Mouse (Mus musculus) forebrain, embryonic 10.5 days (tissue): ENCODE measurements at regions not wholly inside any gene's neighbourhood (a gene's known extent, or its start where the extent isn't known, plus 50 kb on each side); places are given as distances from the start of the nearest gene placed in this dataset.

Source experiments
- DNase-seq: peaks from one replicate; pipeline ENCODE4 v3.0.0-alpha.2; 2017; ENCODE audit warnings: low spot score; ENCODE audit errors: extremely low spot score
- H3K27ac ChIP-seq: fragments of 300-500 bp; sonication (generic); 2 replicates; pipeline ENCODE4 v1.5.1; 2016; ENCODE audit warnings: mild to moderate bottlenecking
- H3K27me3 ChIP-seq: fragments of 300-500 bp; sonication (generic); 2 replicates; pipeline ENCODE4 v1.6.1; 2016; ENCODE audit warnings: mild to moderate bottlenecking; ENCODE audit not compliant: poor library complexity, severe bottlenecking
- H3K36me3 ChIP-seq: fragments of 300-500 bp; sonication (generic); replicated peaks from 2 replicates; pipeline ENCODE4 v1.6.1; 2016; ENCODE audit warnings: mild to moderate bottlenecking, moderate library complexity
- H3K4me1 ChIP-seq: fragments of 300-500 bp; sonication (generic); 2 replicates; pipeline ENCODE4 v1.6.1; 2016
- H3K4me3 ChIP-seq: fragments of 300-500 bp; sonication (generic); 2 replicates; pipeline ENCODE4 v1.5.1; 2016; ENCODE audit warnings: mild to moderate bottlenecking, moderate library complexity
- H3K9me3 ChIP-seq: fragments of 300-500 bp; sonication (generic); 2 replicates; pipeline ENCODE4 v1.6.1; 2016; ENCODE audit warnings: mild to moderate bottlenecking, moderate library complexity
- WGBS: fragments of 180-500 bp; shearing (Covaris S2); methylation state at CpG from one replicate; pipeline ENCODE4 v1.1.7; 2016; 5-methylcytosine and 5-hydroxymethylcytosine counted together

DNA sequence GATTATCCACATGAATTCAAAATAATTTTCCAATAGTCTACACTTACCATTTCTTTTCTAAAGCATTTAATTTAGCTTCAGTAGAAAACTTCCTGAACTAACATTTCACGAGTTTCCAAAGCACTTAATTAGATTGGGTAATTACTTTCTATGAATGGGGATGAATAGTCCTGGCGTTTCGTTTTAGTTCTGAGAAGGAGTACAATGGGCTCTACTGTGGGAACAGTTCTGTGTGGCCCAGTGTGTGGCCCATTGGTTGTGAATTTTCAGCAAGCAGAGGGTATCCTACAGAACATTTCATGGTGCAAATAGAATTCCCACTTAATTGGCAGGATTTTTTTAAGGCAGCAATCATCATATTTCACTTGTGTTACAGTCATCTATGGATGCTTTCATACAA lies 95.5 kb downstream of the 1700017N19Rik start:
- Histone ChIP-seq H3K27ac (no peak overlapping the region), H3K9me3 (no peaks in the 10 kb centered on the region), H3K36me3 (no peaks in the 10 kb centered on the region), H3K27me3 (peaks cover 18% of the 10 kb centered on the region; the same call in 1 of the 2 replicates), H3K4me1 (peaks cover 14% of the 10 kb centered on the region; the same call in 1 of the 2 replicates), H3K4me3 (no peak overlapping the region)
- DNase-seq = no peak
- 4% methylated on average over 3 of the region's 3 CpGs for WGBS

DNA sequence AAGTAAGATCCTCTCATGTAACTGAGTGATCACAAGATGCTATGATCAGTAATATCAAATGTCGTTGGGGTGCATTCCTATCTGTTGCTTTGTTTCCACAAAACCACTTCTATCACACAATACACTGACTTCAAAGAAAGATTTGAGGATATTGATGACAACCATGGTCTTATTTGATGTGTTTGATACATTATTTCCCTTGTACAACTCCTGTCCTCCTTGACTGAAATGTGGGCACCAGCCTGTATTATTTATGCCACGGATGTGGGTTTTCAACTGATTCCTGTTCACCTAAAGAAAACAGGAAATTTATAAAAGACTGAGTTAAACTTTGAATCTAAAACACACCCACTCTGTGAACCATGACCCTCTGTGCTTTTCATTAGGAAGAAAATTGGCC lies 105.7 kb downstream of the 1700017N19Rik start:
- 89% methylated on average over 2 of the region's 2 CpGs for WGBS
- no peak for DNase-seq
- H3K27ac ChIP-seq = no peak overlapping the region
- H3K27me3 ChIP-seq = no peaks in the 10 kb centered on the region
- no peaks in the 10 kb centered on the region for H3K4me1 ChIP-seq
- H3K9me3 ChIP-seq = no peaks in the 10 kb centered on the region
- no peak overlapping the region for H3K4me3 ChIP-seq
- no peaks in the 10 kb centered on the region for H3K36me3 ChIP-seq

DNA sequence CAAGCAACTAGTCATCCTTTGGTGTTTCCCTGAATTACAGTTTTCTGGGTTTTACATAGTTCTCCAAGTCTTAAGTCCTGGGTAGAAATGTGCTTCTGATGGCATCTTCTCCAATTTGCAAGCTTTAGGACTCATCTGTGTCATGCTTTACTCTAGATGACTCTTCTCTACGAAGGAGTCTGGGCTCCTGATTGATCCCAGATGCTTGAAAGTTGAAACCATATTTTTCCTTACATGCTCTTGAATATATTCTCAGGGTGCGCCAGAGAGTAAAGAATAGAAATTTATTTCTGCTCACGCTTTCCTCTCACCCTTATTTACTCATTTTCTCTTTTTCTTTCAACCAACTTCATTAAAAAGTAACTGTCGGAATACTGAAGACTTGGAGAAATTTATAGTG lies 108.9 kb downstream of the 1700017N19Rik start:
- H3K4me1 ChIP-seq = no peaks in the 10 kb centered on the region
- H3K36me3 ChIP-seq = no peaks in the 10 kb centered on the region
- no peak overlapping the region for H3K27ac ChIP-seq
- no peaks in the 10 kb centered on the region for H3K9me3 ChIP-seq
- H3K27me3 ChIP-seq = no peaks in the 10 kb centered on the region
- no peak for DNase-seq
- WGBS = 85% methylated on average over 4 of the region's 4 CpGs
- H3K4me3 ChIP-seq = no peak overlapping the region

DNA sequence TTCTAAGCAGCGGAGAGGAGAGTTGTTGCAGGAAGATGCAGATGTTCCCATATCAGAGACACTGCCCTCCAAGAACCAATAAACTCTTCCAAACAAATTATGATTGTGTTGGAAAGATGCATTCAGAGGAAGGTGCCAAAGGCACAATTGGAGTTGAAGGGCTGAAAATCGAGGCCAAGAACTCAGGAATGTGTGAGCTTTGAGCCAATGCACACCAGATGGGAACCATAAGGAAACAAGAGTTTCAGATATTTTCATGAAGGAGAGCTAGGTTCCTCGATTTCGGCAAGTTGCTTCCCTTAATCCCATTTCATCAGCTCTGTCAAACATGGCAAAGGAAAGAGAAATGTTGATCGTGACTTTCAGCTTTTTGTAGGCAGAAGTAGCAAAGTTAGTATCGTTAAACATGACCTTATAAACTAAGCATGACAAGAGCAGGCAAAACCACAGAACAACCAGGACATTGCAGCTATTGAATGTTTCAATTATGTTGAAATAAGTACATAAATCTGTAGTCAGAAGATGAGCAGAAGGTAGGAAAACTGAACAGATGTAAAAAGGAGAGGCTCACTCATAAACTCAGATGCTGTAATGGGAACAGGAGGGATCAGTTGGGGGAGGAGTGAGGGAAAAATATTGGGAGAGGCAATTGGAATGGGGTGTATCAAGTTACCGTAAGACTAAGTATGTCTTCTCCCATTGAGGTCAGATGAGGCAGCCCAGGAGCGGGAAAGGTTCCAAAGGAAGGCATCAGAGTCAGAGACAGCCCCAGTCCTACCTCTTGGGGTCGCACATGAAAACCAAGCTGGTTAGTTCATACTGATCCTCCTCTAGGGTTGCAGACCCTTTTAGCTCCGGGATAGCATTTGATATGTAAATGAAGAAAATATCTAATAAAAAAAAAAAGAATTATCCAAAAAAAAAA lies 110.3 kb downstream of the 1700017N19Rik start:
- no peak for DNase-seq
- 81% methylated on average over 10 of the region's 10 CpGs for WGBS
- H3K4me1 ChIP-seq = no peaks in the 10 kb centered on the region
- no peaks in the 10 kb centered on the region for H3K9me3 ChIP-seq
- H3K4me3 ChIP-seq = no peak overlapping the region
- H3K36me3 ChIP-seq = no peaks in the 10 kb centered on the region
- no peak overlapping the region for H3K27ac ChIP-seq
- no peaks in the 10 kb centered on the region for H3K27me3 ChIP-seq

DNA sequence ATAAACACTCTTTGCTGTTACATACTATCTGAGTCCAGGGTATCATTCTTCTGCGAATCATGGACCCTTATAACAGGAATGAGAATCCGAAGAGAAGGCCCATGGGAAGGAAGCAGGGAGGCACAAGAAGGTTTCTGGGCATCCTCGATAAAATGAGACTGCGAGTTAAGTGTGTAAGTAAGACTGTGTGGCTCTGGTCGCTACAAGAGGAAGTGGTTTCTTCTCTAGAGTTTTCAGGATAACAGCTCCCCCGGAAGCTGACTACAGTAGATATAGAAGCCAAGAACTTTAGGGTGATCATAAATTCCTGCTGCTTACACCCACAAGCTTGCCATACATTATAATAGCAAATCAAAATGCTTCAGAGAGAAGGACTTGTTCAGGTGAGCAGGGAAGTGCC lies 111.7 kb downstream of the 1700017N19Rik start:
- Histone ChIP-seq H3K4me1 (no peaks in the 10 kb centered on the region), H3K27me3 (no peaks in the 10 kb centered on the region), H3K36me3 (no peaks in the 10 kb centered on the region), H3K4me3 (no peak overlapping the region), H3K9me3 (no peaks in the 10 kb centered on the region), H3K27ac (no peak overlapping the region)
- DNase-seq = no peak
- 90% methylated on average over 6 of the region's 6 CpGs for WGBS

DNA sequence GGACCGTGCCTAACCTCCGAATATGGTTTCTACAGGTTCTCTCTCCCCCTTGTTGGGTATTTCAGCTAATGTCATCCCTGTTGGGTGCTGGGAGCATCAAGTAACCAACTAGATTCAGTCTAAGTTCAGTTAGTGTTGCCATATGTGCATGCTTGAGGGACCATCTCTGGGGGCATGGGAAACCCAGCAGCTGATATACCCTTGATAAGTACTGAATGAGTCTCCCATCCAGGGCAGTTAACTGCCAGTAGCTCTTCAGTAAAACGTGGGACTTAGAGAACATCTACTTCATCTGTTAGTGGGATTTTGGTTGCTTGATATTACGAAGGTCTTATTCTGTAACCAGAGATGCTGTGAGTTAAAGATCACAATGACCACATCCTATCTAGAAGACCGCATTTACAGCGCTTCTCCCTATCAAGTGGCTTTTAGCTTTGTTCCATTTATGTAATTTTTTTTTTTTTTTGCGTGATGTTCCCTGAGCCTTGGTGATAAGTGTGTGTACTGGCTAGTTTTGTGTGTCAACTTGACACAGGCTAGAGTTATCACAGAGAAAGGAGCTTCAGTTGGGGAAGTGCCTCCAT lies 125.9 kb downstream of the 1700017N19Rik start:
- DNase-seq = no peak
- no peaks in the 10 kb centered on the region for H3K9me3 ChIP-seq
- H3K36me3 ChIP-seq = no peaks in the 10 kb centered on the region
- WGBS = 93% methylated on average over 7 of the region's 7 CpGs
- H3K4me1 ChIP-seq = peaks cover 10% of the 10 kb centered on the region
- H3K27me3 ChIP-seq = no peaks in the 10 kb centered on the region
- H3K4me3 ChIP-seq = no peak overlapping the region
- H3K27ac ChIP-seq = no peak overlapping the region

DNA sequence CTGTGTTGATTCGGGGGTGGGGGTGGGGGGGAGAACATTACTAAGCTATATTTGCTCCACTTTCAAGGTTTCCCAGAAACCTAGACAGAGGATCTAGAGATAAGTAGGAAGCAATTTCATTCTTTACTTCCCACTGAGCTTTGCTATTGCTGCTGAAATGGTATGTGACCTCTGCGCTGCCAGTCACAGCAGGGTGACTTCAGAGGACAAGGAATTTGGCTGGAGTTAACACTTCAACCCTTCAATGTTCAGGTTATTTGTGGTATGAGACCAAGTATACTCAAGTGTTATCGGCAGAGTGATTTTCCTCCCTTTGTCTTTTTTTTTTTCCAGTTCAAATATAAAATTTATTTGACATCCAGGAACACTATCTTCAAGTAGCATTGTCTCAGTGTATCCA lies 128.3 kb downstream of the 1700017N19Rik start:
- 22% methylated on average over 3 of the region's 3 CpGs for WGBS

DNA sequence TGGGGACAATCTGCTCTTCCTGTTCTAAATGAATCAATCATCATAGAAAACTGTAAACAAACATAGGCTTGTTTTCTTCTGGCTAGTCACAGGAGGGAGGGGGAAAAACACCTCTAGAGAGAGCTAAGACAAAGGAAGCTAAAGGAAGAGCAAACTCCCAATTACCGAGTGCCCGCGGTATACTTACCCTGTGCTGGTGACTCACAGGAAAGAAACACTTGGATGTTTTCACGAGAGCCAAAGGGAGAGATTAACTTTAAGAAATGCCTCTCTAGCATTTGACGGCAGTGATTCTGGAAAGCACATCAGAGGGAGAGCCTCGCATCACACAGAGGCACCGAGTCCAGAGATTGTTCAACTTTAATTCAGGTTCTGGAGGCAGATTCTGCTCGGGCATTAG lies 151.0 kb downstream of the 1700017N19Rik start:
- Histone ChIP-seq H3K27ac (no peak overlapping the region), H3K4me3 (no peak overlapping the region), H3K4me1 (peaks cover 9% of the 10 kb centered on the region), H3K9me3 (no peaks in the 10 kb centered on the region), H3K27me3 (no peaks in the 10 kb centered on the region), H3K36me3 (no peaks in the 10 kb centered on the region)
- whole genome bisulfite sequencing = 53% methylated on average over 8 of the region's 8 CpGs
- DNase-seq = no peak

More for the DNA sequence above, 128.3 kb downstream of the 1700017N19Rik start:
- Histone ChIP-seq H3K4me1 (peaks cover 10% of the 10 kb centered on the region), H3K27ac (no peak overlapping the region), H3K27me3 (no peaks in the 10 kb centered on the region), H3K36me3 (no peaks in the 10 kb centered on the region), H3K4me3 (no peak overlapping the region), H3K9me3 (no peaks in the 10 kb centered on the region)
- DNase-seq = no peak

DNA sequence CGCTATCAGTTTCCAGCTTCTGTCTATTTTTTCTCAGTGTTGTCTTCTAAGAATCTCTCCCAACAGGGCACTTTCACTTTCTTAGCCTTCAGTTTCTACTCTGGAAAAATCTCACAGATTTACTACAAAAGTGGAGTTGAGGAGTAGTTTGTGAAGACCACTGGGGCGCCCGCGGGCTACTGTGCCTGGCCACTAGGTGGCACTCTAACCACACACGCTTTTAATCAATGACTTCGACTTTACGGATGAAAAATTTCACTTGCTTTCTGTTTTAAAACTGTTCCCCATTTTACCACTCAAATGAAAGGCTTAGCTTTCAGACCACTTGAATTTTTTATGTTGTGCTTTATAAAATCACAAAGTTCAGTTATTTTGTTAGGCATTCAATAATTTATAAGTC lies 151.8 kb downstream of the 1700017N19Rik start:
- DNase-seq = peak; percentile 40
- Histone ChIP-seq H3K4me1 (peaks cover 11% of the 10 kb centered on the region), H3K27me3 (no peaks in the 10 kb centered on the region), H3K4me3 (no peak overlapping the region), H3K9me3 (no peaks in the 10 kb centered on the region), H3K36me3 (no peaks in the 10 kb centered on the region), H3K27ac (no peak overlapping the region)
- WGBS = 14% methylated on average over 7 of the region's 7 CpGs

DNA sequence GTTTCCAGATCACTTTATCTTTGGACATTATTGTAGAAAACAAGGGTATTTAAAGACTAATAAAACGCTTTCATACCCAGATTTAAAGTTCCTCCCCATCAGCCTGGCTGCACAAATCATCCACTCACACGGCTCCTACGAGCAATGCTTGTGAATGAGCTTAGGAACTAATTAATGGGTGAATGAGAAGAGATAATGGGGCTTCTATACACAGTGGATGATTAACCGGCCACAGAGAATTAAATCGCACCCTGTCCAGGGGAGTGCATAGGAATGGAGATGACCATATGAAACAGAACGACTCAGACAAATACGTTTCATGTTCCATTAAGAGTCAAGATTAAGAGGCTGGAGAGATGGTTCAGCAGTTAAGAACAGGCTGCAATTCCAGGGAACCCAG lies 155.9 kb downstream of the 1700017N19Rik start:
- H3K27me3 ChIP-seq = no peaks in the 10 kb centered on the region
- DNase-seq = no peak
- H3K27ac ChIP-seq = no peak overlapping the region
- peaks cover 11% of the 10 kb centered on the region for H3K4me1 ChIP-seq
- H3K4me3 ChIP-seq = no peak overlapping the region
- 39% methylated on average over 7 of the region's 7 CpGs for WGBS
- no peaks in the 10 kb centered on the region for H3K9me3 ChIP-seq
- H3K36me3 ChIP-seq = no peaks in the 10 kb centered on the region

DNA sequence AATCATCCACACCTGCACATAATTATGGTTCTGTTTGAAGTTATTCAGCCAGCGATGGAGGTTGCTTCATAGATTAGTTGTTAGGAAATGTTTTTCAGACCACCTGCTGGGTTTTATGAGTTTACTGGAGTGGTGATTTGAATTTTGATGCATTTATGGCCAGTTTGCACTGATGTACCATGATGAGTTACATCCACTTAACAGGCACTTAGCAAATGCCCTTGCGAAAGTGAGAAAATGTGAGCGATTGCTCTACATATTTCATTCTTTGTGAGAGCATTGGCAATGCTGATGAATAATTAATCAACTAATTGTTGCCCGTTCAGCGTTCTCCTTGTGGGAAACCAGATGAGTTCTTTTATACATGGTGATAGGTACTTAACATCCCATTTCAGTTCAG lies 164.7 kb downstream of the 1700017N19Rik start:
- no peaks in the 10 kb centered on the region for H3K27me3 ChIP-seq
- DNase-seq = no peak
- H3K27ac ChIP-seq = no peak overlapping the region
- WGBS = 81% methylated on average over 5 of the region's 5 CpGs
- no peaks in the 10 kb centered on the region for H3K4me1 ChIP-seq
- no peak overlapping the region for H3K4me3 ChIP-seq
- H3K36me3 ChIP-seq = no peaks in the 10 kb centered on the region
- no peaks in the 10 kb centered on the region for H3K9me3 ChIP-seq

DNA sequence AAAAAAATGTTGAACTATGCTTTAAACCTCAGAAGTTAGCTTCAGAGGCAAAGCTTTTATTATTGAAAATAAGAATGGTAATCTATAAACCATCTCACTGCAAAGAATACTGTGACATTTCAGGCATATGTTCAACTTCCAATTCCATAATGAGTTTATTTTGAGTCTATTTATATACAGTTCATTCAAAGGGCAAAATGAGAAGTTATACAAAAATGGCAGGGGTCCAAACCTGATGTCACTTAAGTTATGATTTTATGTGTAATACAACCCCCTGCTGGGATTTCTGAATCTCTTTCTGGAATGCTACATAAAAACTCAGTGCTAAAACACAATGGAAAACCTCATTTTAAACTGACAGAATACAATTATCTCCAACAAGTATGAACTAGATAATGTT lies 184.0 kb downstream of the 1700017N19Rik start:
- Histone ChIP-seq H3K36me3 (no peaks in the 10 kb centered on the region), H3K27me3 (no peaks in the 10 kb centered on the region), H3K9me3 (no peaks in the 10 kb centered on the region), H3K27ac (no peak overlapping the region), H3K4me3 (no peak overlapping the region), H3K4me1 (no peaks in the 10 kb centered on the region)
- DNase-seq = no peak

DNA sequence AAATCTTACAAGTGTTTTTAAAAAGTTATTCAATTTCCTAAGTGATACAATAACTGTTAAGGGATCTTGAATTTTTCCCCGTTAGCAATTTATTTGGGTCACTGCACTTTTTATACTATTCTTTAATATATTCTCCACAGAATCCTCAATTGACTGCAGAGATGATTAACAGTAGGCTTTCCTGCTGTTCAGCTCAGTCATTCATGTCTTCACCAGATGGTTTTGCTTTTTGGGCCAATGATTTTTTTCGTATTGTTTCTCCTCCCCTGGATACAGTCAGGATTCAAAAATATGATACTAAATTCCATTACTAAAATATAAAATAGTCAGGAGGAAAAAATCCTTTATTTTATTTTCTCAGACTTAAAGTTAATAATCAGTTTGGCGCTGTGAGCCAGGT lies 201.9 kb downstream of the 1700017N19Rik start:
- Histone ChIP-seq H3K4me3 (no peak overlapping the region), H3K4me1 (no peaks in the 10 kb centered on the region), H3K27ac (no peak overlapping the region), H3K9me3 (no peaks in the 10 kb centered on the region), H3K36me3 (no peaks in the 10 kb centered on the region), H3K27me3 (no peaks in the 10 kb centered on the region)
- 80% methylated on average over 3 of the region's 3 CpGs for WGBS
- DNase-seq = no peak
